Comparison of ENCODE assay signal across 16 mouse cellular contexts in genomic region chr2:26593211-26594021, GRCm38 (mm10). TPM values are rescaled to one million over a fixed set of nuclear protein-coding genes. Genes with fewer than 3 reads are reported as not detected.
DNase-seq lines count a peak whose midpoint lies in the region; ATAC-seq and TF ChIP-seq lines count a peak whose summit lies in the region.
"Had no signal": no experiment of that assay in that cellular context is flagged by ENCODE, and none has a peak within 500 bp of the region (broad histone marks: within the 10 kb centered on the region; RNA-seq: fewer than 3 reads in every experiment).

No protein-coding gene starts in this region.

- intact Hi-C loops in heart, adult 2 months (cut with DNase I): no loop called here

- DNase-seq in heart, adult 2 months: peak in 1 of 2 experiments; percentile 65
- no peak for DNase-seq in heart, adult 18-20 months
- no peak for DNase-seq in lung, postnatal 10 days
- DNase-seq in cerebellum, adult 8-10 months: no peak
- DNase-seq in thymus, adult 18-20 months: no peak
- DNase-seq: cerebellum, adult 11 months had no signal

- no peaks in the 10 kb centered on the region; the same call in 1 of the 2 replicates for H3K4me1 ChIP-seq in heart, adult 2 months (ENCODE audit: control insufficient read depth, insufficient read depth, low read length)
- H3K4me1 ChIP-seq in intestine, embryonic 16.5 days (ENCODE audit: control insufficient read depth, insufficient read depth, low read length): peaks cover 15% of the 10 kb centered on the region
- H3K4me1 ChIP-seq in intestine, embryonic 15.5 days (replicated peaks): peaks cover 5% of the 10 kb centered on the region
- H3K4me1 ChIP-seq in lung, embryonic 16.5 days (replicated peaks; ENCODE audit: control insufficient read depth, insufficient read depth, low read length): peaks cover 10% of the 10 kb centered on the region

- H3K79me2 ChIP-seq in heart, adult 2 months (replicated peaks; ENCODE audit: control insufficient read depth, insufficient read depth, low read length): no peaks in the 10 kb centered on the region

- no peak overlapping the region for H3K4me3 ChIP-seq in heart, adult 2 months
- H3K4me3 ChIP-seq in intestine, embryonic 16.5 days (ENCODE audit: low read length): no peak overlapping the region
- H3K4me3 ChIP-seq in intestine, embryonic 15.5 days (replicated peaks): no peak overlapping the region
- no peak overlapping the region for H3K4me3 ChIP-seq in lung, embryonic 16.5 days (ENCODE audit: low read length)
- H3K4me3 ChIP-seq: limb, embryonic 15.5 days had no signal

- H3K36me3 ChIP-seq in heart, adult 2 months (ENCODE audit: control insufficient read depth, insufficient read depth, low read length): peaks cover 5% of the 10 kb centered on the region; the same call in 1 of the 2 replicates
- H3K36me3 ChIP-seq in intestine, embryonic 16.5 days (ENCODE audit: control insufficient read depth, insufficient read depth, low read length): 0 out of 2 replicates have a peak, but pooled peaks cover 9% of the 10 kb centered on the region
- H3K36me3 ChIP-seq in intestine, embryonic 15.5 days: peaks cover 13% of the 10 kb centered on the region
- H3K36me3 ChIP-seq in lung, embryonic 16.5 days (ENCODE audit: control insufficient read depth, insufficient read depth, low read length): peaks cover 20% of the 10 kb centered on the region

- no peaks in the 10 kb centered on the region for H3K9me3 ChIP-seq in intestine, embryonic 16.5 days (ENCODE audit: control insufficient read depth, low read length)
- H3K9me3 ChIP-seq in intestine, embryonic 15.5 days: no peaks in the 10 kb centered on the region
- no peaks in the 10 kb centered on the region for H3K9me3 ChIP-seq in lung, embryonic 16.5 days (ENCODE audit: control insufficient read depth, low read length)
- H3K9me3 ChIP-seq: G1E; limb, embryonic 15.5 days had no signal

- no peaks in the 10 kb centered on the region for H3K27me3 ChIP-seq in heart, adult 2 months (ENCODE audit: control insufficient read depth, insufficient read depth, low read length)
- H3K27me3 ChIP-seq in intestine, embryonic 16.5 days (replicated peaks; ENCODE audit: control insufficient read depth, insufficient read depth, low read length): no peaks in the 10 kb centered on the region
- no peaks in the 10 kb centered on the region for H3K27me3 ChIP-seq in intestine, embryonic 15.5 days (replicated peaks)
- no peaks in the 10 kb centered on the region for H3K27me3 ChIP-seq in lung, embryonic 16.5 days (ENCODE audit: control insufficient read depth, insufficient read depth, low read depth, low read length)
- H3K27me3 ChIP-seq: limb, embryonic 15.5 days had no signal

- TF ChIP-seq EP300 in heart, adult 2 months (IDR thresholded peaks at IDR 0.05; ENCODE audit: insufficient read depth, low read depth, low read length): no peak

- ATAC-seq in intestine, embryonic 16.5 days: peak; percentile 1; the same call in 1 of the 2 replicates
- no peak; the same call in 1 of the 2 replicates for ATAC-seq in intestine, embryonic 15.5 days
- peak; percentile 13 for ATAC-seq in lung, embryonic 16.5 days (ENCODE audit: low read depth)
- ATAC-seq: forebrain, embryonic 14.5 days had no signal

- no peak overlapping the region for H3K4me2 ChIP-seq in intestine, embryonic 16.5 days (ENCODE audit: low read depth, low read length)
- H3K4me2 ChIP-seq in intestine, embryonic 15.5 days (replicated peaks): no peak overlapping the region
- H3K4me2 ChIP-seq in lung, embryonic 16.5 days (ENCODE audit: low read depth, low read length): no peak overlapping the region
- H3K4me2 ChIP-seq: limb, embryonic 15.5 days had no signal

- TF ChIP-seq CTCF in heart, adult 2 months (IDR thresholded peaks at IDR 0.05): no peak

- H3K27ac ChIP-seq in heart, adult 2 months: no peak overlapping the region; the same call in 1 of the 2 replicates
- H3K27ac ChIP-seq in intestine, embryonic 16.5 days (ENCODE audit: low read length): no peak overlapping the region
- no peak overlapping the region for H3K27ac ChIP-seq in intestine, embryonic 15.5 days
- H3K27ac ChIP-seq in lung, embryonic 16.5 days (ENCODE audit: low read length): no peak overlapping the region
- H3K27ac ChIP-seq: limb, embryonic 15.5 days had no signal

- peak; percentile 25 for TF ChIP-seq POLR2A in heart, adult 2 months (IDR thresholded peaks at IDR 0.05; ENCODE audit: insufficient read depth, low read depth, low read length)

- WGBS in heart, adult 2 months: 53% methylated on average over 9 of the region's 9 CpGs
- WGBS in intestine, embryonic 16.5 days: 50% methylated on average over 9 of the region's 9 CpGs
- 57% methylated on average over 9 of the region's 9 CpGs for WGBS in intestine, embryonic 15.5 days
- 66% methylated on average over 9 of the region's 9 CpGs for WGBS in lung, embryonic 16.5 days

- no peak overlapping the region for H3K9ac ChIP-seq in heart, adult 2 months (ENCODE audit: low read depth, low read length)
- H3K9ac ChIP-seq in intestine, embryonic 16.5 days (ENCODE audit: low read depth, low read length): no peak overlapping the region
- no peak overlapping the region for H3K9ac ChIP-seq in intestine, embryonic 15.5 days
- H3K9ac ChIP-seq in lung, embryonic 16.5 days (ENCODE audit: low read length): no peak overlapping the region
- H3K9ac ChIP-seq: limb, embryonic 15.5 days had no signal

RNA-seq across cellular contexts. Expression of gene Gm20532, which starts 7.0 kb away (rescaled TPM):
- total RNA-seq in heart, adult 2 months (2021): not detected
- not detected in 2 replicates for polyA plus RNA-seq in heart, adult 2 months (2012; rRNA removed)
- total RNA-seq in heart, adult 18-20 months (2021): not detected
- polyA plus RNA-seq in intestine, embryonic 16.5 days (2015; fragmentation: Nextera tagmentation; extraction: Ambion mirVana): not detected in 2 replicates
- polyA plus RNA-seq in intestine, embryonic 15.5 days (2015; fragmentation: Nextera tagmentation; extraction: Ambion mirVana): not detected in 2 replicates
- polyA plus RNA-seq in lung, embryonic 16.5 days (2015; fragmentation: Nextera tagmentation; extraction: Ambion mirVana): not detected in 2 replicates
- total RNA-seq: G1E; left cerebral cortex, postnatal 10 days; neutrophil, adult 5-6 weeks had no signal
- polyA plus RNA-seq: forebrain, embryonic 14.5 days; G1E; heart, embryonic 14.5 days; kidney, embryonic 14.5 days; limb, embryonic 15.5 days had no signal

RNA-seq across cellular contexts. Expression of gene Agpat2, which starts 10.8 kb away (rescaled TPM):
- total RNA-seq in heart, adult 2 months (2021): 10 to 100 TPM; 52.8 to 59.2 TPM
- polyA plus RNA-seq in heart, adult 2 months (2012; rRNA removed): 117 and 142 TPM in 2 replicates
- total RNA-seq in heart, adult 18-20 months (2021): 10 to 100 TPM; 53.9 to 88.6 TPM
- 113 and 116 TPM in 2 replicates for polyA plus RNA-seq in intestine, embryonic 16.5 days (2015; fragmentation: Nextera tagmentation; extraction: Ambion mirVana)
- 79.9 and 90.3 TPM in 2 replicates for polyA plus RNA-seq in intestine, embryonic 15.5 days (2015; fragmentation: Nextera tagmentation; extraction: Ambion mirVana)
- 43.0 and 44.8 TPM in 2 replicates for polyA plus RNA-seq in lung, embryonic 16.5 days (2015; fragmentation: Nextera tagmentation; extraction: Ambion mirVana)

RNA-seq across cellular contexts. Expression of gene Egfl7, which starts 13.6 kb away (rescaled TPM):
- 100 to 1,000 TPM; 102 to 111 TPM for total RNA-seq in heart, adult 2 months (2021)
- polyA plus RNA-seq in heart, adult 2 months (2012; rRNA removed): 499 and 610 TPM in 2 replicates
- 10 to 100 TPM; 94.2 to 94.8 TPM for total RNA-seq in heart, adult 18-20 months (2021)
- polyA plus RNA-seq in intestine, embryonic 16.5 days (2015; fragmentation: Nextera tagmentation; extraction: Ambion mirVana): 110 and 118 TPM in 2 replicates
- polyA plus RNA-seq in intestine, embryonic 15.5 days (2015; fragmentation: Nextera tagmentation; extraction: Ambion mirVana): 113 and 124 TPM in 2 replicates
- 371 and 375 TPM in 2 replicates for polyA plus RNA-seq in lung, embryonic 16.5 days (2015; fragmentation: Nextera tagmentation; extraction: Ambion mirVana)

RNA-seq across cellular contexts. Expression of gene Fam69b, which starts 34.8 kb away (rescaled TPM):
- total RNA-seq in heart, adult 2 months (2021): 10 to 100 TPM; 20.0 to 21.1 TPM
- 45.7 and 47.6 TPM in 2 replicates for polyA plus RNA-seq in heart, adult 2 months (2012; rRNA removed)
- total RNA-seq in heart, adult 18-20 months (2021): 10 to 100 TPM; 22.0 to 22.2 TPM
- polyA plus RNA-seq in intestine, embryonic 16.5 days (2015; fragmentation: Nextera tagmentation; extraction: Ambion mirVana): 24.8 and 27.0 TPM in 2 replicates
- polyA plus RNA-seq in intestine, embryonic 15.5 days (2015; fragmentation: Nextera tagmentation; extraction: Ambion mirVana): 31.1 and 32.6 TPM in 2 replicates
- 16.5 and 17.1 TPM in 2 replicates for polyA plus RNA-seq in lung, embryonic 16.5 days (2015; fragmentation: Nextera tagmentation; extraction: Ambion mirVana)
- total RNA-seq: neutrophil, adult 5-6 weeks had no signal
- polyA plus RNA-seq: G1E had no signal
